Mouse (Mus musculus) embryonic fibroblast, embryonic 13.5 days (primary cell): ENCODE measurements around the gene Chchd4.

Experiments used
- CTCF ChIP-seq: IDR thresholded peaks from 2 replicates; pipeline ENCODE4 v1.5.1; 2011; ENCODE audit warnings: mild to moderate bottlenecking, control low read depth, low read length, moderate library complexity, borderline replicate concordance; ENCODE audit not compliant: insufficient read depth
- POLR2A ChIP-seq: IDR thresholded peaks from 2 replicates; pipeline ENCODE4 v1.6.1; 2011; ENCODE audit warnings: low read depth, mild to moderate bottlenecking, control low read depth, low read length, moderate library complexity

- TF ChIP-seq POLR2A: no peak
- no peak for TF ChIP-seq CTCF
These were observed 7.6 kb downstream of the Chchd4 start for GRCm38 (mm10) chr6:91465756-91466155.
